Mouse (Mus musculus): ENCODE results near the gene Coa5.

DNA sequence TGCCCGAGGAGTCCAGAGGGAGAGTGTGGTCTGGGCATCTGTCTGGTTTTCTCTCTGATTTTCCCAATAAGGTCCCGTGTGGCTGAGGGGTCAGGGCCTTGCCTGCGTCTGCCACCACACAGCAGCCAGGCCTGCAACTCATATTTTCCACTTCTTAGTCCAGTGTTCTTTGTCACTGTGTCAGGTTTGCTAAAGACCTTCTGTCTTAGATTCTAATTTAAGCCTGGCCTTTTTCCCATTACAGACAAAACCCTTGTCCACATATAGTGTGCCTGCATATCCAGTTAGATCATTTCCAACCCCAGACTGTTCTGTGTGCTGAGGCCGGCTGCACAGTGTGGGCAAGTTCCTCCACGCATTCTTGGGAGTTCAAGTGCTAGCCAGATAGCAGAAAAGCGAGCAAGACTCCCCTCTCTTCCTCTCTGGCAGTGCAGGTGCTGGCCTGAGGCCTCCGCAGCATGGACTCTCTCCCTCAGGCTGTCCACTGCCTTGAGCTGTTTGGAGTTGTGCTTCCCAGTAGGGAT is 43.4 kb downstream of the Coa5 start:
- TF ChIP-seq CTCF (conservative IDR thresholded peaks at IDR 0.05 in 1 of 2, IDR thresholded peaks at IDR 0.05 in 1 of 2; ENCODE audit: low read depth in 2 of 2, low read length in 2 of 2) (no peak), MAX (IDR thresholded peaks at IDR 0.05; ENCODE audit: low read length) (no peak)
